Mouse (Mus musculus): ENCODE data around the gene 1700013G24Rik. TPM values are rescaled to one million over a fixed set of nuclear protein-coding genes. Genes with fewer than 3 reads are reported as not detected.

The 1700013G24Rik gene
- polyA plus RNA-seq, 1 experiment from 2014 or later, result not detected

DNA sequence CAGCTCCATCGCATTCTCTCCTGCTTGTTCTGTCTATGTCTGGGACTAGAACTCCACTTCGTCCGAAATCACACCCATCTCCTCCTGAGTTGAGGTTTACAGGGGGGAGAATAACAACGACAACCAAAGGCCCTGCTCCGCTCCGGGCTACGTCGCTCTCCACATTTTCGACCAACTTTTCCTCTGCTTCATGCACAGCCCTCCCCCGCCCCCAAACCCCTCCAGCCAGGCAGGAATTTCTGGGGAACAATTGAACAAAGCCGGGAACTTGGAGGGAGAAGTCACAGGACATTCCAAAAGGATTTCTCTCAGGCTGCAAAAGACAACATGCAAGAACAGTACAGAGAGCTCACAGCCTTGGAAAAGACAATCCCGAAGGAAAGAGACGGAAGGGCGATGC, 7.6 kb downstream of the 1700013G24Rik start:
- H3K9ac ChIP-seq (replicated peaks), result no peak overlapping the region
- no peak overlapping the region for H3K27ac ChIP-seq
- H3K27me3 ChIP-seq, result no peaks in the 10 kb centered on the region
- no peaks in the 10 kb centered on the region for H3K4me1 ChIP-seq (replicated peaks)
- H3K4me2 ChIP-seq (replicated peaks), result no peak overlapping the region
- no peaks in the 10 kb centered on the region for H3K36me3 ChIP-seq
- WGBS, result 57% methylated on average over 14 of the region's 14 CpGs
- ATAC-seq, result no peak
- no peaks in the 10 kb centered on the region for H3K9me3 ChIP-seq
- no peak overlapping the region for H3K4me3 ChIP-seq (replicated peaks)

DNA sequence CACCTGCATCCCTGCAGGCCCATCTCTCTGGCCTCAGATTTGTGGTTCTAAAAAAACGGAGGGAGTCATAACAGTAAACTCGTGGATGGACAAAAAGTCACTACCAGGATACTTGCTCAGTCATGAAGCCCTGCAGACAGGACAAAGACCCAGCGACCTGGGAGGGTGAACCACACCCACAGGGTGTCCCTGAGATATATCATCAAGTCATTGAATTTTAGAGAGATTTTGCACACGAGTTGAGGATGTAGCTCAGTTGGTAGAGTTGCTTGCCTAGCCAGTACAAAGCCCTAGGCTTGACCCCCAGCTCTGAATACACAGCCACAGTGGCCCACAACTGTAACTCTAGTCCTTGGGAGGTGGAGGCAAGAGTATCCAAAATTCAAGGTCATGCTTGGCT, 8.1 kb downstream of the 1700013G24Rik start:
- H3K9ac ChIP-seq (replicated peaks), result no peak overlapping the region
- no peak overlapping the region for H3K4me2 ChIP-seq (replicated peaks)
- H3K4me3 ChIP-seq (replicated peaks), result no peak overlapping the region
- no peaks in the 10 kb centered on the region for H3K9me3 ChIP-seq
- WGBS, result 80% methylated on average over 4 of the region's 4 CpGs
- no peak overlapping the region for H3K27ac ChIP-seq
- no peaks in the 10 kb centered on the region for H3K4me1 ChIP-seq (replicated peaks)
- no peak for ATAC-seq
- H3K36me3 ChIP-seq, result no peaks in the 10 kb centered on the region
- no peaks in the 10 kb centered on the region for H3K27me3 ChIP-seq

DNA sequence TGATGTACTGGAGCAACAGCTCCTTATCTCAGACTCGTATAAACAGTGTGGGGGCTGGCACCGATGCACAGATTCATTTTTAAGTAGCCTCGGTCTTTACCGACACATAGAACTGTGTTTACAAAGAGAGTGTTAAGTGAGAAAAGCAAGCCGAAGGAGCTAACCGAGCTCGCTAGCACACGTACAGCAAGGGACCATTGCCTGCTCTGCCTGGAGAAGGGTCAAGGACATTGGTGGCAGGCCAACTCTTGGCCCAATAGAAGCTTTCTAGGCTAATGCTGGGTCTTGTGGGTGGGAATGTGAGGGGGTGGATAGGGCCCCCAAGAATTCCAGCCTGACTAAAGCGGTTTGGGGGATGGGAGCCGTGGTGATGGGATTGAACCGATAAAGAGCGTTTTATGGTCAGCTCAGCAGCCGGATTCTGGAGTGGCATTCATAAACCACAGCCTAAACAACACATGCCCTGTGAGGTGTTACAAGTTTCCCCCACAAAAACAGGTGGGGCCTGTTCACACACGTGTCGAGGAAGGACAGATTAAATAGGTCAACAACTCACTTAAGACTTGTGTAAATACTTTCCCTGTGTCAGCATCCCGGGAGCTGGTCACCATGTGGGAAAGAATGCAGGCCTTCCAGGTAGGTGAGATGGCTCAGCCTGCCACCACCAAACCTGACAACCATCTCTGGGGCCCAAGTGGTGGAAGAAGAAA, 9.1 kb downstream of the 1700013G24Rik start:
- H3K9me3 ChIP-seq, result no peaks in the 10 kb centered on the region
- H3K9ac ChIP-seq (replicated peaks), result no peak overlapping the region
- no peaks in the 10 kb centered on the region for H3K4me1 ChIP-seq (replicated peaks)
- no peak overlapping the region for H3K4me3 ChIP-seq (replicated peaks)
- ATAC-seq, result no peak
- no peak overlapping the region for H3K4me2 ChIP-seq (replicated peaks)
- no peaks in the 10 kb centered on the region for H3K36me3 ChIP-seq
- 90% methylated on average over 16 of the region's 16 CpGs for WGBS
- H3K27me3 ChIP-seq, result no peaks in the 10 kb centered on the region
- H3K27ac ChIP-seq, result no peak overlapping the region

DNA sequence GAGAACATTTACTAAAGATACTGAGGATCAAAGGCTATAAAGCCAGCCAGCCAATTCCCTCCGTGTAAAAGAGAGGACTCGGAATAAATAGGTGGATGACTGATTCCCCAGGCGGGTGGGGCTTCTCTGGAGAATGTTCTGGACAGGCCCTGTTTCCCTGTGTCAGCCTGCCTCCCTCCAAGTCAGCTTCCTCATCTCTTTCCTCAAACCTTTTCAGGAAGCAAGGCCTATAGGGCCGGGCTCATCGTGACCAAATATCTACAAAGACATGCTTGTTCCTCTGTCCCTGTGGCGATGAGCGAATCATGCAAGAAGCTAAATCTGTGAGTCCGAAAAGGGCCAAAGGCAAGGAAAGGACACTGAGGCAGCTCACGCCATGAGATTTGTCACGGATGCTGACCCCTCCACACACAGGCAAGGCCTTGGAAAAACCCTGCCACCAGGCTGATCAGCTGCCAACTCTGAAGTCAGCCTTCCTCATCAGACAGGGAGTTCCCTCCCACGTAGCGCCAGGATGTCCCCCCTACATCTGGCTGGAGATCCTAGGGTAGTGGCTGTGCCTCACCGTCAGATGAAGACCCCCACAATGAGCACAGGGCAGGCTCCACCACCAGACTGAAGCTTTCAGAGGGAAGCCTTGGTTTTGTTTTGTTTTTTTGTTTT, 12.2 kb downstream of the 1700013G24Rik start:
- H3K27me3 ChIP-seq, result peaks cover 7% of the 10 kb centered on the region
- 69% methylated on average over 13 of the region's 13 CpGs for WGBS
- no peak overlapping the region for H3K27ac ChIP-seq
- H3K4me2 ChIP-seq (replicated peaks), result no peak overlapping the region
- ATAC-seq, result no peak
- H3K9me3 ChIP-seq, result no peaks in the 10 kb centered on the region
- peaks cover 21% of the 10 kb centered on the region for H3K4me1 ChIP-seq (replicated peaks)
- no peak overlapping the region for H3K4me3 ChIP-seq (replicated peaks)
- H3K9ac ChIP-seq (replicated peaks), result no peak overlapping the region
- no peaks in the 10 kb centered on the region for H3K36me3 ChIP-seq

DNA sequence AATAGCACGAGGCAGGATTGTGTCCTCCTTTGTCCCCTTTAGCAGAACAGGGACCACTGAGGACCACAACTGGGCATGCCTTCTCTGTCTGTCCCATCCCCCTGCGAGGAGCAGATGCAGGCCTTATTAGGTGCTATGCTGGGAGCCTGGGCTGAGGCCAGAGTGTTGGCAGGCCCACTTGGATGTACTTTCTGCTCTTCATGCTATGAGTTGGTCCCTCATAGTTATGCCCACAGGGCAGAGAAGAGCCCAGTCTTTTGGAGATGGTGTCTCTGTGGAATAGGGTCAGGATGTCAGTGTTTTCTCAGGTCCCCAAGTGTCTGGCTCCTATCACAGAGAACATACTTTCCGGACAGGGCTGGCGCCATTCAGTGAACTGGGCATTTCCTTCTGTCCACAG, 13.9 kb downstream of the 1700013G24Rik start:
- Histone ChIP-seq H3K27me3 (peaks cover 7% of the 10 kb centered on the region), H3K4me2 (replicated peaks) (no peak overlapping the region), H3K9ac (replicated peaks) (no peak overlapping the region), H3K27ac (no peak overlapping the region), H3K4me1 (replicated peaks) (peaks cover 23% of the 10 kb centered on the region), H3K36me3 (no peaks in the 10 kb centered on the region), H3K9me3 (no peaks in the 10 kb centered on the region), H3K4me3 (replicated peaks) (no peak overlapping the region)
- ATAC-seq, result no peak
- 84% methylated on average over 4 of the region's 4 CpGs for WGBS

DNA sequence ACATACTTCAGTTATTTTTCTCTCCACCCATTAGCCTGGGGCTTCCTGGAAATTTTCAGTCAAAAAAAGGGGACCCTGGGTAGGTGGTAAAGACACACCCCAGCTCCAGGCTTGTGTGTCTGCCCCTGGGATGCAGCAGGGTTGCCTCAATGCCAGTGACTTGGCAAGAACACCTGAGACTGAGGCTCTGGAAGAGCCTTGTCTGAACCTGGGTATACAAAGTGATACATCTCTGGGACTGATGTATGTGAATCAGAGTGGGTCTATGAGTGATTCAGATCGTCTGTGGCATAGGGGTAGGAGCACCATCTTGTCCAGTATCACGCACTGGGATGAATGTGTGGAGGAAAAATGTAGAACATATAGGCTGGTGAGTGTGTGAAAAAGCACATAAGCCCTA, 14.4 kb downstream of the 1700013G24Rik start:
- Histone ChIP-seq H3K27ac (no peak overlapping the region), H3K27me3 (peaks cover 7% of the 10 kb centered on the region), H3K36me3 (no peaks in the 10 kb centered on the region), H3K4me1 (replicated peaks) (peaks cover 23% of the 10 kb centered on the region), H3K9me3 (no peaks in the 10 kb centered on the region), H3K4me2 (replicated peaks) (no peak overlapping the region), H3K9ac (replicated peaks) (no peak overlapping the region), H3K4me3 (replicated peaks) (no peak overlapping the region)
- ATAC-seq, result no peak
- 86% methylated on average over 2 of the region's 2 CpGs for WGBS

DNA sequence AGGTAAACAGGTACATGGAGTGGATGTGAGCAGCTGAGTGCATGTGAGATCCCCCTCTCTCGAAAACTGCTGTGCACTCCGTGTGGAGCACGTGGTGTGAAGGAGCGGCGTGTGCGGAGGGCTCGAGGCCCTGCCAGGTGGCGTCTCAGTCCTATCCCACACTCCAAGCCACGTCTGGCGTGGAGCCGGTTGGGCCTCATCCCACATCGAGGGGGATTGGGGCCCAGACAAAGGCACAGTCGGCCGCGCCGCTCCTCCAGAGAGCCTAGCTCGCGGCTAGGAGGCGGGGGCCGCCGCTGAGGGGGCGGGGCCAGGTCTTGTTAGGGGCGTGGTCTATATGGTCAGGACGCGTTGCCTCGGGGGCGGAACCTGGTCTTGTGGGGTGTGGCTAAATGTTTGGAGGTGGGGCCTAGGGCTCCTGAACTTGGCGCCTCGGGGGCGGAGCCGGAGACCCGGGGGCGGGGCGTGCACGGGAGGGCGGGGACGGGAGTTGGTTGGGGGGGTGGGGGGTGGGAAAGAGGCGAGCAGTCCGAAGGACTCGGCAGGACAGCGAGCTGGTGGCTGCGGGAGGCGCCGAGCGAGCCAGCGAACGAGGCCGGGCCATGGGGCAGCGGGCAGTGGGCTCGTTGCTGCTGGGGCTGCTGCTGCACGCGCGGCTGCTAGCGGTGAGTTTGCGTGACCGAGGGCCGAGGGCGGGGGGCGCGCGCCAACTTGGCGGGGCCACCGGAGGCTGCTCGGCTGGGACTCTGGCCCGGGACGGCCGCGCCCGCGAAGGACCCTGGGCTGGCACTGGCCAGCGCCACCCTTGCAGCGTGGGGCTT, 15.4 kb downstream of the 1700013G24Rik start, which contains the start of gene Hspg2:
TSS of gene Hspg2 (plus strand) at position 510 of the 821 bp plus-strand sequence.
- H3K4me1 ChIP-seq (replicated peaks), result peaks cover 23% of the 10 kb centered on the region
- H3K36me3 ChIP-seq, result no peaks in the 10 kb centered on the region
- peak within 1 kb of the TSS; percentile 98 for H3K4me2 ChIP-seq (replicated peaks)
- under 1% methylated on average over 59 of the region's 72 CpGs for WGBS
- peak within 1 kb of the TSS; percentile 25; the same call in 1 of the 2 replicates for H3K27ac ChIP-seq
- ATAC-seq, result peak; percentile 88
- peaks cover 7% of the 10 kb centered on the region for H3K27me3 ChIP-seq
- H3K9ac ChIP-seq (replicated peaks), result peak within 1 kb of the TSS; percentile 72
- no peaks in the 10 kb centered on the region for H3K9me3 ChIP-seq
- peak within 1 kb of the TSS; percentile 55 for H3K4me3 ChIP-seq (replicated peaks)

DNA sequence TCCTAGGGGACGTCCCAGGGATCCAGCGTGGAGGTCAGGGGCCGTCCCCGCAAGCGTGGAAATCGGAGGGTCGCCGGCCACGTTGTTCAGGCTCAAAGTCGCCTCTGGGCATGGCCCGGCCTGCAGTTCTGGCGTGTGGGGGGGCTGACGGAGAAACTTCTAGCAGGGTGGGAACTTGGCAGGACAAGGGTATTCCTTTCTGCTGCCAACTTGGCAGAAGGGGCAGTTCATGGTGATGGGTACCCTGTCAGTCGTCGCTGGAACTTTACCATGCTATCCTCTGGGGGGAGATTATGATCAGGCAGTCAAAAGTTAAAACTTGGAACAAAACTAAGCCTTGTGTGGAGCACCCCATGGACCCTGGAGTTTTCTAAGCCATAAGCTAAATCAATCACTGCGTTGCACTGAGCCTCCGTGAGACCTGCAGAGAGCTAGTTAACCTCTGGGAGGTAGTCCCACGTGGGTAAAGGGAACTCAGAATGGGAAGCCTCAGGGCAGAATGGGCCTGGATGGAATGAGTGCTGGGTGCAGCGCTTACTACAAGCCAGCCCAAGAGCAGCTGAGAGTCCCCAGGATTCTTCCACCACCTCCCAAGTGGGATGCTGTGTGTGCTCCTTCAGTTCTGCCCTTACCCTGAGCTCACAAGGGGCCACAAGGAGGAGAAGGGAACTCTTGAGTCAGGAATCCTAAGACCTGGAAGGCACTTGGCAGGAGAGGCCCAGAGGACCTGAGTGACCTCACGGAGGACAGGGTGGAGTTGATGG, 16.2 kb downstream of the 1700013G24Rik start:
- no peaks in the 10 kb centered on the region for H3K9me3 ChIP-seq
- H3K4me3 ChIP-seq (replicated peaks), result peak overlapping the region; percentile 55
- no peaks in the 10 kb centered on the region for H3K36me3 ChIP-seq
- peaks cover 23% of the 10 kb centered on the region for H3K4me1 ChIP-seq (replicated peaks)
- peak; percentile 16 for ATAC-seq
- WGBS, result 6% methylated on average over 20 of the region's 20 CpGs
- no peak overlapping the region for H3K27ac ChIP-seq
- H3K27me3 ChIP-seq, result peaks cover 7% of the 10 kb centered on the region
- peak overlapping the region; percentile 72 for H3K9ac ChIP-seq (replicated peaks)
- H3K4me2 ChIP-seq (replicated peaks), result peak overlapping the region; percentile 98

DNA sequence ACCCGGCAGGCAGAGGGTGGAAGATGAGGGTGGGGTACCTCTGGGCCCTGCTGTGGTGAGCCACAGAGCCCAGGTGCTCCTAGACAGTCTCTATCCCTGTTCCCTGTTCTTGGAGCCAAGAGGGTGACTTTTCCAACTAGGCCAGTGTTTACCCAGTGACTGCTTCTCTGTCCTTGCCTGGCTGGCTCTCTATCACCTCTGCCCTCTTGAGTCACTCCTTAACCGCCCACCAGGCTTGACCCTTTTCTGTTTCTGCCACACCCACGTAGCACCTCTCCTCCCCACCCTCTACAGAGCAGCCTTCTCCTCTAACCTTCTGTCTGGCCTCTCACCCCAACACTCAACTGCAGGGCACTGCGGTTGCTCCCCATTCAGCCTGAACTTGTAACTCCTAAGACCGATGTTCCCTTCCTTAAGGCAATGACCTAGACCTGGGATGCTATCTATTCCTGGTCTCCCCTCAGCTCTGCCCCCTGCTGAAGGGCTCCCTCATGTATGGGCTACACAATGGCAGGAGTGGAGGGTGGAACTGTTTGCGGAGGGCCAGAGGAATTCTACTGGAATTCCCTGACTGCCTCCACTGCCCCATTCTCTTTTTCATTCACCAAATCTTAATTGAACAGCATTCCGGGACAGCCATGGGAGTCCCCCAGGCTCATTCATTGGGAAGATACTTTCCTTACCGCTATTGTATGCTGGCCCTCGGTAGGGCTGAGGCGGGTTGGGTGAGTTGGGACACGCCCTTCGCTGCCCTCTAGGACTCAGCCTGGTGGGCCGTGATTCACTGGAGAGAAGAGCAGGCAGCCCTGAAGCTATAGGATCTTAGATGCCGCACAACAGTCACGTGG, 17.0 kb downstream of the 1700013G24Rik start:
- Histone ChIP-seq H3K4me1 (replicated peaks) (peaks cover 23% of the 10 kb centered on the region), H3K9ac (replicated peaks) (0 out of 2 replicates have a peak overlapping the region, but pooled peaks have one; percentile 16), H3K27ac (no peak overlapping the region), H3K27me3 (peaks cover 7% of the 10 kb centered on the region), H3K36me3 (no peaks in the 10 kb centered on the region), H3K4me2 (replicated peaks) (peak overlapping the region; percentile 98), H3K9me3 (no peaks in the 10 kb centered on the region), H3K4me3 (replicated peaks) (0 out of 2 replicates have a peak overlapping the region, but pooled peaks have one; percentile 55)
- 32% methylated on average over 15 of the region's 15 CpGs for WGBS
- peak; percentile 19 for ATAC-seq

DNA sequence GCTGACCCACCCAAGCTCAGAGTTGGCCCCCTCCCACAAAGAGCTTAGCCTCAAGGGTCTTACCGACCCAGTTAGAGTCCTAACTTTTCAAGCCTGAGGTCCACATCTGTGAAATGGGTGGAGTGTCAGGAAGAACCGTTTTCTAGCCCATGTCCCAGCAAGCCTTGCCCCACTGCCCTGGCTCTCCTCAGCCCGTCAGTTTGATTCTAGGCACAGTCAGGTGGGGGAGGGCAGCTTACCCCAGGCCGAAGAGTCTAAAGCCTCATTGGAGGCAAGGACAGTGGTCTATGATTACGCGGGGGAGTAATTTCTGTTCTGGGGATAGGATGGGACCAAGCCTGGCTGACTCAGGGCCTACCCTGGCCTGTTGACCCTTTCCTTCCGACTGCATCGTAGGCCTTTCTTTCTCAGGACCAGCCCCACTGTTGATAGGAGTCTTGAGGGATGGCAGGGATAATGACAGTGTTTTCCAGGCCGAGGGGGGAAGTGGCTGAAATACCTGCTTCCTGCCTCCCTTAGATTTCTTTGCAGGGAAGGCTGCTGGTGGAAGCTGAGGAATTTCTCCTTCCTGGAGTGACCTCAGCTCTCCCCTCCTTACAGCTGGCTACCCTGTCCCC, 17.7 kb downstream of the 1700013G24Rik start:
- H3K4me2 ChIP-seq (replicated peaks), result peak overlapping the region; percentile 98; the same call in 1 of the 2 replicates
- peaks cover 8% of the 10 kb centered on the region for H3K27me3 ChIP-seq
- H3K9ac ChIP-seq (replicated peaks), result no peak overlapping the region
- 76% methylated on average over 9 of the region's 9 CpGs for WGBS
- no peaks in the 10 kb centered on the region for H3K36me3 ChIP-seq
- ATAC-seq, result no peak
- H3K4me1 ChIP-seq (replicated peaks), result peaks cover 23% of the 10 kb centered on the region
- H3K9me3 ChIP-seq, result no peaks in the 10 kb centered on the region
- H3K4me3 ChIP-seq (replicated peaks), result no peak overlapping the region
- H3K27ac ChIP-seq, result no peak overlapping the region

All from midbrain, embryonic 13.5 days (tissue).